ENCODE assay signal across 8 mouse cellular contexts in the genomic region with DNA sequence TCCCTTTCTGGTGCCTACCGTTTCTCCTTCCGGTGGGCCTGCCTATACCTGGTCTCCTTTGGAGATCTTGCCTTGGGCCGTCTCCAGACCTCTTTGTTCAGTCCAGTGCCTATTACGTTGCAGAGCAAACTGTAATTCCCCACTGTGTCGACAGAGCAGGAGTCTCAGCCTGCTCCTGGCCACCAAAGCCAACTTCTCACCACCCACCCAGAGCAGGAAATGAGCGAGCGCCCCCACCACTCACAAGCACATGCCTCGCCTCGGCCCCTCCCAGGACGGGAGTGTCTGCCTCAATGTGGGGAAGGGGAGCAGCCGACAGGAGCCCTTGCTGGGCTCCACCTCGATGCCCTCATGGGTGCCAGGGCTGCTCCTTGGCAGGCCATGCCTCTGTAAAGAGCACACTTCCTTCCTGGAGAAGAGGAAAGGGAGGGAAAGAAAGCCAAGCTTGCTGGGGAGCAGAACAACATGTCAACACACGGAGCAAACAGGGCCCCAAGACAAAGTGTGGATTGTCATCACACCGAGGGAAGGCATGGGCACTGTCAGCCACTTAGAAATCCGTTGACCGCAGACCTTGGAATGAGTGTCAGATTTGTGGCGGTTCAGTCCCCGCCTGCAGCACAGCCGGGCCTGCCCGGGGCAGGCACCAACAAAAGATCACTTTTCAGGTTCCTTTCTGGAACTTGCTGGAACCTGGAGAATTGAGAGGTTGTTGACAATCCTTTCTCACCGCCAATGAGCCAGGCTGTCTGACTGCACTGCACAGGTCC. TPM values are rescaled to one million over a fixed set of nuclear protein-coding genes. Genes with fewer than 3 reads are reported as not detected.
DNase-seq lines count a peak whose midpoint lies in the region; ATAC-seq lines count a peak whose summit lies in the region.

No protein-coding gene starts in this region.

- 0 out of 2 replicates have a peak overlapping the region, but pooled peaks have one; percentile 1 for H3K4me2 ChIP-seq in kidney, embryonic 14.5 days (replicated peaks; ENCODE audit: low read depth, low read length)
- H3K4me2 ChIP-seq in embryonic facial prominence, embryonic 12.5 days (replicated peaks) = no peak overlapping the region
- H3K4me2 ChIP-seq in stomach, embryonic 15.5 days = no peak overlapping the region

- peaks cover 26% of the 10 kb centered on the region for H3K36me3 ChIP-seq in kidney, embryonic 14.5 days (ENCODE audit: control insufficient read depth, insufficient read depth, low read length)
- H3K36me3 ChIP-seq in embryonic facial prominence, embryonic 12.5 days = peaks cover 54% of the 10 kb centered on the region
- 0 out of 2 replicates have a peak, but pooled peaks cover 7% of the 10 kb centered on the region for H3K36me3 ChIP-seq in stomach, embryonic 15.5 days

- no peaks in the 10 kb centered on the region for H3K27me3 ChIP-seq in kidney, embryonic 14.5 days (ENCODE audit: control insufficient read depth, insufficient read depth, low read length)
- H3K27me3 ChIP-seq in embryonic facial prominence, embryonic 12.5 days = no peaks in the 10 kb centered on the region
- no peaks in the 10 kb centered on the region for H3K27me3 ChIP-seq in stomach, embryonic 15.5 days (replicated peaks)

- H3K27ac ChIP-seq in kidney, embryonic 14.5 days (ENCODE audit: low read depth, low read length) = peak overlapping the region; percentile 77
- H3K27ac ChIP-seq in embryonic facial prominence, embryonic 12.5 days = peak overlapping the region; percentile 67; the same call in 1 of the 2 replicates
- peak overlapping the region; percentile 92 for H3K27ac ChIP-seq in stomach, embryonic 15.5 days

- no peak; the same call in 1 of the 2 replicates for ATAC-seq in kidney, embryonic 14.5 days (ENCODE audit: low FRiP score, low TSS enrichment)
- ATAC-seq in embryonic facial prominence, embryonic 12.5 days (ENCODE audit: insufficient number of reproducible peaks, insufficient read depth, low FRiP score, low TSS enrichment) = no peak
- ATAC-seq in stomach, embryonic 15.5 days (ENCODE audit: insufficient read depth, low FRiP score, low read depth) = 0 out of 2 replicates have a peak, but pooled peaks have one; percentile 18

- WGBS in kidney, embryonic 14.5 days = 53% methylated on average over 21 of the region's 21 CpGs
- 60% methylated on average over 21 of the region's 21 CpGs for WGBS in embryonic facial prominence, embryonic 12.5 days
- WGBS in stomach, embryonic 15.5 days = 43% methylated on average over 21 of the region's 21 CpGs

- no peaks in the 10 kb centered on the region; the same call in 1 of the 2 replicates for H3K9me3 ChIP-seq in kidney, embryonic 14.5 days (ENCODE audit: control insufficient read depth, low read length)
- H3K9me3 ChIP-seq in embryonic facial prominence, embryonic 12.5 days = no peaks in the 10 kb centered on the region
- no peaks in the 10 kb centered on the region for H3K9me3 ChIP-seq in stomach, embryonic 15.5 days

- no peak for DNase-seq in kidney, adult 9 months
- peak; percentile 44 for DNase-seq in kidney, postnatal 14 days
- no peak for DNase-seq in adipocyte (ENCODE audit: low spot score)
- DNase-seq in left cerebral cortex, adult 9 months (ENCODE audit: low spot score in 2 of 2) = no peak
- no peak for DNase-seq in T-cell, adult 2 months (ENCODE audit: low spot score)

- H3K9ac ChIP-seq in kidney, embryonic 14.5 days (ENCODE audit: low read depth, low read length) = no peak overlapping the region
- H3K9ac ChIP-seq in embryonic facial prominence, embryonic 12.5 days = no peak overlapping the region
- no peak overlapping the region; the same call in 1 of the 2 replicates for H3K9ac ChIP-seq in stomach, embryonic 15.5 days

- peaks cover 68% of the 10 kb centered on the region for H3K4me1 ChIP-seq in kidney, embryonic 14.5 days (ENCODE audit: control insufficient read depth, insufficient read depth, low read length)
- H3K4me1 ChIP-seq in embryonic facial prominence, embryonic 12.5 days = peaks cover 64% of the 10 kb centered on the region
- H3K4me1 ChIP-seq in stomach, embryonic 15.5 days = peaks cover 74% of the 10 kb centered on the region

- H3K4me3 ChIP-seq in kidney, embryonic 14.5 days (ENCODE audit: low read length) = no peak overlapping the region
- no peak overlapping the region for H3K4me3 ChIP-seq in embryonic facial prominence, embryonic 12.5 days
- no peak overlapping the region for H3K4me3 ChIP-seq in stomach, embryonic 15.5 days (replicated peaks)

RNA-seq across cellular contexts. Expression of a gene that starts 22.0 kb away (rescaled TPM):
- polyA plus RNA-seq in kidney, embryonic 14.5 days (2014; fragmentation: Nextera tagmentation; extraction: Ambion mirVana) = 28.3 and 35.6 TPM in 2 replicates
- 22.4 and 23.5 TPM in 2 replicates for polyA plus RNA-seq in embryonic facial prominence, embryonic 12.5 days (2016; fragmentation: Nextera tagmentation; extraction: Ambion mirVana)
- 20.4 and 20.9 TPM in 2 replicates for polyA plus RNA-seq in stomach, embryonic 15.5 days (2015; fragmentation: Nextera tagmentation; extraction: Ambion mirVana)
